Mouse (Mus musculus) brain, embryonic 14.5 days (tissue): Measurements from ENCODE around the gene Usp39.

Experiments used
- CTCF ChIP-seq: fragments of 200-500 bp; IDR thresholded peaks from 2 replicates; pipeline ENCODE4 v1.5.1; 2012; ENCODE audit warnings: inconsistent platforms, mild to moderate bottlenecking, moderate library complexity, borderline replicate concordance; ENCODE audit not compliant: insufficient read depth, insufficient read length; ENCODE audit errors: extremely low read depth
- POLR2A ChIP-seq: fragments of 200-500 bp; IDR thresholded peaks from 2 replicates; pipeline ENCODE4 v1.6.1; 2012; ENCODE audit warnings: mild to moderate bottlenecking, inconsistent platforms, borderline replicate concordance; ENCODE audit not compliant: poor library complexity, insufficient read depth, insufficient read length, severe bottlenecking; ENCODE audit errors: extremely low read depth

GRCm38 (mm10) chr6:72386561-72386960 lies 41.6 kb upstream of the Usp39 start:
- TF ChIP-seq CTCF: no peak
- TF ChIP-seq POLR2A: no peak
